Mouse (Mus musculus) C3H10T1/2 (cell line): Measurements from ENCODE around the gene Ddx1. TPM values are rescaled to one million over a fixed set of nuclear protein-coding genes. Genes with fewer than 3 reads are reported as not detected.

Experiments used
- polyA plus RNA-seq, 2 experiments: library from polyadenylated mRNA; unstranded; fragments of >200 nt; fragmentation: generic; extraction: Trizol; gene quantifications; one replicate each; pipeline ENCODE4 v1.2.1; 2012; ENCODE audit warnings: missing spikeins in 2 of 2

Gene Ddx1
- polyA plus RNA-seq: 10 to 100 TPM in 1 of 2 experiments, 1 to 10 TPM in 1; 5.4 to 30.2 TPM

DNA sequence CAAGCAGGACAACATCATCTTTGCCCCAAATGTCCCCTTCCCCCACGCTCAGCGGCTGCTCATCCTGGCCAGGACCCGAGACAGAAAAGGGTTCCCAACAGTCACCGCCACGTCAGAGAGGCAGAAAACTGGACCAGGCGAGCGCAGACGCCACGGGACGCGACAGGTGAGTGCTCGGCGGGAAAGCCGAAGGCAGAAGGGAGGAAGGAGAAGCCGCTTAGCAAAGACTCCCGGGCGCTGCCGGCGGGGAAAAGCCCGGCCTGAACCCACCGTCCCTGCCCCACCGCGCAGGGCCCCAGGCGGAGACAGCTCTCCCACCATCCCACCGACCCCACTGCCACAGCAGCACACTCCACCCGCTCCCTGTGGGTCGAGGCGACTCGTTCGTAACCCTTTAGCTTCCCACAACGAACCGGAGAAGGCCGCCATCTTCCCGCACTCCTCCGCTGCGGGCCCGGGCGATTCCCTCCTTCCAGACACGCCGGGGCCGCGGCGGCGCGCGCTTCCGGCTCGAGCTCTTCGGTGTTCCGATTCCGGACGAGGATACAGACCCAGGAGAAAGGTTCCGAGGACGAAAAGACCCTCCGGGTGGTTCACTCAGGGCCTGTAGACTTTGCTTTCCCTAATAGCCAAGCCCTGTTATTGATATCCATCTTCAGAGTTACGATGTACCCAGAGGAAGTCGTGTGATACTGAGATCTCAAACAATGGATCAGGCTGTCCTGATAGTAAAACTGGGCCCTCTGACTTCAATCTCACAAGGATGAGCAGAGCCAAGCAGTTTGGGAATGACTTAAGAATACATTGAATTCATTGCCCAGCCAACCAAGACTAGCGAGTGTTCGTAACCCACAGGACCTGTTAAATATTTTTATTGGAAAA is at the start of gene Ddx1:
Gene Ddx1, minus strand, starts transcription at position 523 of the 882 bp plus-strand sequence.

DNA sequence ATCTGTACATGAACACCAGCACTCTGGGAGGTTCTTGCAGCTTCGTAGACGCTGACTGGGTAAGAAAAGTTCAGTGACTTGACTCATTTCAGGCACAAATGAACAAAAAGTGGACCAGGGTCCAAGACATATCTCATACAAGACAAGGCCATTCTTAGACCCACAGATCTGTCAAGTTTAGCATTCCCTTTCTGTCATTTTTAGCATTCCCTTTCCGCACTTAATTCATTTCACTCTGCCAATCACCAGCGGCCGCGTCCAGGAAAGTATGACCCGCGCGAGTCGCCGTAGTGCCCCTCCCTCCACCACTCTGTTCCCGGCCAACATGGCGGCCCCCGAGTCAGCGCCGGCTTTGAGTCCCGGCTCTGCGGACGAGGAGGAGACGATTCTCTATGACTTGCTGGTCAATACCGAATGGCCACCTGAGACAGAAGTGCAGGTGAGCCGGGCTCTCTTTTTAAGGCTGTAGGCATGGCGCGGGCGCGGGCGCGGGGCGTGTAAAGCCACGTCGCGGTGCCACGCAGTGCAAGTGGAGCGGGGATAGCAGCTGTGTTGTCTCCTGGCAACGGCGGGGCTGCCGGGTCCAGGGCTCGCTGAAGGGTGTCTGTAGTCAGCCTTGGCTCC is 19.9 kb upstream of the Ddx1 start, which contains the start of gene Nbas:
Gene Nbas, plus strand, starts transcription at position 308 of the 624 bp plus-strand sequence.

Other genes with a start within 250 kb of the Ddx1 start
- 10 to 100 TPM in 1 of 2 experiments, 1 to 10 TPM in 1; 3.6 to 14.1 TPM for gene Nbas, start 19.9 kb upstream of the Ddx1 start, polyA plus RNA-seq